Mouse (Mus musculus) megakaryocyte, embryonic 14.5 days (primary cell): ENCODE results near the gene Sema4b.

Source experiments
- FLI1 ChIP-seq: IDR thresholded peaks from 2 replicates; pipeline ENCODE4 v1.6.1; 2012; ENCODE audit warnings: low read length, inconsistent platforms, mixed read lengths
- GATA1 ChIP-seq: IDR thresholded peaks from 3 replicates; pipeline ENCODE4 v1.6.1; 2012; ENCODE audit warnings: mixed read lengths, low read length, inconsistent platforms, borderline replicate concordance

DNA sequence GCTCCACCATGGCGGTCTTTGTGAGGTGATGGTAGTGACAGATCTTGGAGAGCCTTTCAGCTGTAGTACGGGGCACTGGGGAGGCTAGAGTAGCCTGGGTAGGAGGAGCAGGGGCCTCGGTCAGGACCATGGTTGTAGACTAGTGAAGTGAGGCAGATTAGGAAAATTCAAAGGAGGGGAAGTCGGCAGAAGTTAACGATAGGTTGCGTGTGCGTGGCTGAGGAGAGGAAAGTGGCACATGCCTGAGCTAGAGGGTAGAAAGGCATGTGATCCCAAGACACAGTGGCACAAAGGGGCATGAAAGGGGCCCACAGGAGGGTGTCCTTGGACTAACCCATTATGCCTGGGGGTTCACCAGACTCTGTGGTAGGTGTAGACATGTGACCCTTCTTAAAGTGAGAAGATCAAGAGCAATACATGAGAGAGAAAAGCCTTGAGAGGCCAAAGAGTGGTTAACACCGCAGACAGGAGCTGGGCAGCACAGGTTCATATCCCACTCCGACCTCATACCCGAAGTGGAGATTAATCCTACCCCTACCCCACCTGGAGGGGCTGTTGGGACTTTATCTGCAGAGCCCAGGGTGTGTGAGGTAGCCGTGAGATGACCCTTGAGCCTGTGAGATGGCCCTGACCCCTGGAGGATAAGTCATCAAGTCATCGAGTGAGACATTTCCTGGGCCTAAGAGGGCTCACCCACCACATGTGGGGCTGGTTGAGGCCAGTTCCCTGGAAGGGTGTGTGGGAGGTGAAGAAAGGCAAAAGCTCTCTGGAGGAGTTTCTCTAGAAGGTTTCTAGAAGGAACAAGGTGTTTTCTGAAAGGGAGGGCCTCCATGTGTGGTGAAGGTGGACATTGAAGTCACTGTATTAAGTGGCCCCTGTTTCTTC lies 19.3 kb downstream of the Sema4b start:
- TF ChIP-seq GATA1: no peak
- TF ChIP-seq FLI1: no peak
